Mouse (Mus musculus) liver, postnatal 0 days (tissue): ENCODE measurements around the gene Rgs8.

Experiments used
- CTCF ChIP-seq: sonication (generic); IDR thresholded peaks from 2 replicates; pipeline ENCODE4 v1.5.1; 2016; ENCODE audit warnings: antibody characterized with exemption, low read depth
- EP300 ChIP-seq: IDR thresholded peaks from 2 replicates; pipeline ENCODE4 v1.6.1; 2016; ENCODE audit warnings: antibody characterized with exemption, low read depth, mild to moderate bottlenecking

DNA sequence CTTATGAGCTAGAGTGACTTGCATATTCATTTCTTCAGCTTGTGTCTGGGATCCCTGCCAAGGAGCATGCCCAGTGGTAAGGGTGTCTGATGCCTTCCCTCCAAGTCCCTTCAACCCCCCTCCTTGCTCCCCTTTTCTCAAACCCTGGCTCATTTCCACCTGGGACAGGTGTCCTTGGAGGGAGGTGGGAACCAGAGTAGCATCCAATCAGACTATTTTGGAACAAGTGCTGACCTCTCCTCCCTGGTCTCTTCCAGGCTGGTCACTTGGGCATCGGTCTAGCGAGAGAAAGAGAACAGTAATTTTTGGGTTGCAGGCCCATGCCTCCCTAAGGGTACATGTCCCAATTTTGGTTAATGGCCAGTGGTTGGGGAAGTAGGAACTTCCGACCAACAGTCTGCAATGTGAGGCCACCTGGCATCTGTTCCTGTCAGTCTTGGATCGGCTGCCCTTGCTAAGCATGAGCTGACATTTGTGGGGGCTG, 14.5 kb downstream of the Rgs8 start:
- TF ChIP-seq EP300: no peak
- TF ChIP-seq CTCF: no peak
